Mouse (Mus musculus) left cerebral cortex, adult 2 months (tissue): Measurements from ENCODE around the gene Rnf220. TPM values are rescaled to one million over a fixed set of nuclear protein-coding genes. Genes with fewer than 3 reads are reported as not detected.
A peak's percentile ranks its signal among the peaks of the same experiment; 100 is the strongest.

Experiments
- DNase-seq, 2 experiments: peaks; one replicate each; pipeline ENCODE4 v3.0.0; 2021 to 2022; ENCODE audit warnings: low spot score in 2 of 2, mixed read lengths in 1 of 2; ENCODE audit errors: extremely low spot score in 1 of 2
- H3K27ac ChIP-seq: fragments of 200-600 bp; 2 replicates; pipeline ENCODE4 v1.8.1; 2022
- H3K4me3 ChIP-seq: fragments of 200-600 bp; 2 replicates; pipeline ENCODE4 v1.8.1; 2022
- CTCF ChIP-seq: fragments of 200-600 bp; IDR thresholded peaks from 2 replicates; pipeline ENCODE4 v1.8.1; 2022; ENCODE audit warnings: antibody characterized with exemption, mild to moderate bottlenecking, moderate library complexity
- intact Hi-C: fragments of 180-260 bp; cut with DNase I; formaldehyde crosslinking; loops from one replicate; pipeline ENCODE4 v1.15.1; 2025
- total RNA-seq, 2 experiments: library from RNA; stranded (reverse); gene quantifications; 2 replicates each; pipeline ENCODE4 v1.2.3; 2021

Rnf220 gene
- total RNA-seq, 2 experiments from 2014 or later: 192 to 199 TPM

DNA sequence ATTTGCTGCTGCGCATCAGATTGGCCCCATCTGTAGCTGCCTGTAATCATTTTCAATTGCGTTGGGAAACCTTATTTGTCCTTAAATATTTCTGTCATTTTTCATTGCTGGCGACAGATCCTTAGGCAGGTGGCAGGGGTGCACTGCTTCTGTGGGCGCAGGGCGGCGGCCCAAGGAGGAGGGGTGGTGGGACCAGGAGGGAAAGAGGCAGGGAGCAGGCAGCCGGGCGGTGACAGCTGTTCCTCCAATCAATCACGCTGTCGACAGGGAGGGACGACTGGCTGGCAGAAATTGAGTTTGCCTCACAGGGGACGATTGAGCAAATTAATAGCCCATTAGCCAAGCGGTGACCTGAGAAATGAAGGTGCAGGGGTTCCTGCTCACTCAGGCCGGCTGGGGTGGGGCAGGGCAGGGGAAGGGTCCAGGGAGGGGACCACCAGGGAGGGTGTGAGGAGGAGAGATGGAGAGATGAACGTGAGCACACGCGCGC is 179.1 kb downstream of the Rnf220 start:
- no peak for DNase-seq
- intact Hi-C loops: no loop called here
- no peak for TF ChIP-seq CTCF
- Histone ChIP-seq H3K27ac (no peak overlapping the region), H3K4me3 (no peak overlapping the region)

DNA sequence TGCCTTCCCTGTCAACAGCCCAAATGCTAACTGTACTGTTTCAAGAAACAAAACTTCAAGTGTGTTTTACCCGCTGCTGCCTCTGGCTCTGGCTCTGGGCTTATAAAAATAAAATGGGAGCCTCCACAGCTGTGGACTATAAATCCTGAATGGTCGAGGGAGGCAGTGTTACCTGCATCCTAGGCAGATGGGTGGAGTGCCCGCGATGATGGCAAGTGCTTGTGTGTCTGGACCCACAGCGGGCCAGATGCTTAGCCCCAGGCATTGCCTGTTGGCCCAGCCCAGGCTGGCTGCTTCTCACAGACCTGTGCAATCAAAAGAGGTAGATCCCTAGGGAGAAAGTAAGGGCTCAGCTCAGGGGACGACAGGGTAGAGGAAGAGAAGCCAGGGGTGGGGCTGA is 180.1 kb downstream of the Rnf220 start:
- intact Hi-C loops: no loop called here
- Histone ChIP-seq H3K4me3 (no peak overlapping the region), H3K27ac (no peak overlapping the region)
- TF ChIP-seq CTCF: no peak
- no peak for DNase-seq

DNA sequence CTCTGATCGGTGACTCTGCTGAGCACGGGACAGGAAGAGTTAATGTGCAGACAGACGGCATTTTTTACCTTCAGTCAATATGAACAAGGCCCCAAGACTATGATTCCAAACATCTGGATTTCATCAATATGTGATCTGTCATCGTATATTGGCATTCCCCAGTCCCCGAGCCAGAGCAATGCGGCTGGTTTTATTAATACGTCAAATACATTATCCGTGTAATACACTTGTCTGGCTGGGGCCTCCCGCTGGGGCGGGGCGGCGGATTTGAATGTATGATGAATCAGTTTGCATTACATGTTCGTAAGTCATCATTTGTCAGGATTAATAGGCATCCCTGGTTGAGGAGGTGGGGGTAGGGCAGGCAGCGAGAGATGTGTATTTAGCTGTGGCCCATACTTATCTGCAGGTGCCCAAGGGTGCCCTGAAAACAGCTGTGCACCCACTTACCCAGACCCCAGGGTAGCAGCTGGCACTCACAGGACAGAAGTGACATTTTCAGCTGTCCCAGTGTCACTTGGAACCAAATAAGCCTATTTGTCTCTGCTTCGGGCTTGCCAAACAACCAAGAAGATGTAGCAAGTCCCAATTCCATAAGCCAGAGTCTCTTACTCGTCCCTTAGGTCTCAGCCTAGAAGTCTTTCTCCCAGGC is 181.9 kb downstream of the Rnf220 start:
- Histone ChIP-seq H3K4me3 (no peak overlapping the region), H3K27ac (no peak overlapping the region)
- no peak for DNase-seq
- TF ChIP-seq CTCF: no peak
- intact Hi-C loops: no loop called here

DNA sequence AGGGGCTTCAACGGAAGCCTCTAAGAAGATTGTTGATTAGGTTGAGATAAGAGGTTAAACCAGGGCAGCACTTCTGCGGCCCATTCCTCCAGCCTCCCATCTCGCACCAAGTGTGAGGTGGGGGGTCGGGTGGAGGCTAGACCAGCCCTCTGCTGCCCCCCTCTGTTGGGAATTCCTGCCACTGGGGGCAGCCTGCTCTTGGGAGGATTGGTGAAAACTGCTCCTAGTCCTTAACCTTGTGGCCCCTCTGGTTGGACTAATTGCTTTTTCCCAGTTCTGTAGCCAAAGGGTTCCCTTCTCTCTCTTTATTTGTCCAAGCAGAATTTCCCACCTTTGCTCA is 183.8 kb downstream of the Rnf220 start:
- no peak for DNase-seq
- Histone ChIP-seq H3K4me3 (no peak overlapping the region), H3K27ac (no peak overlapping the region)
- intact Hi-C loops: no loop called here
- peak; percentile 49 for TF ChIP-seq CTCF

DNA sequence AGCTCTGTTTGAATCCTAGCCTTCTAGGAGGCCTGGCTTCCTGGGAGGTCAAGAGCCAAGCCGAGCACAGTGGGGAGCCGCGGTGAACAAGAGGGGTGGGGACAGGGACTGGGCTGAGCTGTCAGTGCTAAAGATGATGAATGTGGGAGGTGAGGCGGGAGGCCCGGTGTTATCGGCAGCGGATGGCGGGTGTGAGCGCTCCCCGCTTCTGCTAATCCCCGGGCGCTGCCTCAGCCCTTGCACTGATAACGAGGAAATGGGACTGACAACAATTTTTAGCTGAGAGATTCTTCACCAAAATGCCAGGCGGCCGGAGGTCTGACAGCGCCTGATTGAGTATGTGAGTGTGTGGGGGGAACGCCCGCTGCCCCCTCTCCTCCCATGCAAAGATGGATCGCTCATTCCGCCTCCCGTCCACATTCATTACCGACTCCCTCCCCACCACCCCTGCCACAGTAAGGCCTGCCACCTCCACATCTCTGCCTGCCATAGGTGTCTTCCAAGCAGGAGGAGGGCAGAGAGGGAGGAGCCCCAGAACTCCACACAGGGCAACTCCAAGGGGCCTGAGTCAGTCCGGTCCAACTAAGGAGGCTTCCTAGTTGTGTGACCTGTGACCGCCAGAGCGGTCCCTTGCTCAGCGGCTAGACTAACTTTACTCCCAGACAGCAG is 184.3 kb downstream of the Rnf220 start:
- no peak for TF ChIP-seq CTCF
- Histone ChIP-seq H3K4me3 (no peak overlapping the region), H3K27ac (no peak overlapping the region)
- intact Hi-C loops: no loop called here
- DNase-seq: no peak

DNA sequence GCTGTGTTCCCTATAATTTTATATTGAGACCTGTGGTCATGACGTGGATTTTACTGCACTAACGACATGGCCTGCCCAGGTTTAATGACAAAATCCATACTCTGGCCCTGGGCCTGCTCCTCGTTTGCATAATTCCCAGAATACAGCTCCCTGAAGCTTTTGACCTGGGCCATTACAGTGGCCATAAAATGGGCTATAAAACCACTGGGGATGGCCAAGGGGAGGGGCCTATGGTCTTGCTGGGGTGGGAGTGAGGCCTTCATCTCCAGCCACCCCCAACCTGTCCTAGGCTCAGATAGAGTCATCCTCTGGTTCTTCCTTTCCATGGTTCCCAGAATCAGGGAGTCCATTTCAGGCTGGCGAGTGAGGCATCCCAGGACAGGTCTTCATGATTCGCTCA is 185.0 kb downstream of the Rnf220 start:
- DNase-seq: no peak
- TF ChIP-seq CTCF: no peak
- intact Hi-C loops: no loop called here

DNA sequence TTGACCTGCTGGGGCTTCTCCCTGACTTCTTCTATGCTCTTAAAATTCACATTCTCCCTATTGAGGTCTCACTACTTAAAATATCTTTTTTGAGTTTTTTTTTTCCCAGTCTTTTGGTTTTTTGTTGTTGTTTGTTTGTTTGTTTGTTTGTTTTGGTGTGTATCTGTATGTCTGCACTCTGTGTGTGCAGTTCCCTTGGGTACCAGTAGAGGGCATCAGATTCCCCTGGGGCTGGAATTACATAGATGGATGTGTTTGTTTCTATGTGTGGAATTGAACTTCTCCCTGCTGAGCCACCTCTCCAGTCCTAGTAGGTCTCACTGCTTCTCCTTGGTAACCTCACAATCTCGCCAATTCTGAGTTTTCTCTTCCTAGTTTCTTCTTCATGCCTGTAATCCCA is 187.4 kb downstream of the Rnf220 start:
- no peak overlapping the region for H3K4me3 ChIP-seq
- TF ChIP-seq CTCF: peak; percentile 13
- intact Hi-C loops: no loop called here
- no peak overlapping the region for H3K27ac ChIP-seq
- no peak for DNase-seq

More for the DNA sequence above, 185.0 kb downstream of the Rnf220 start:
- H3K4me3 ChIP-seq: no peak overlapping the region
- H3K27ac ChIP-seq: no peak overlapping the region

DNA sequence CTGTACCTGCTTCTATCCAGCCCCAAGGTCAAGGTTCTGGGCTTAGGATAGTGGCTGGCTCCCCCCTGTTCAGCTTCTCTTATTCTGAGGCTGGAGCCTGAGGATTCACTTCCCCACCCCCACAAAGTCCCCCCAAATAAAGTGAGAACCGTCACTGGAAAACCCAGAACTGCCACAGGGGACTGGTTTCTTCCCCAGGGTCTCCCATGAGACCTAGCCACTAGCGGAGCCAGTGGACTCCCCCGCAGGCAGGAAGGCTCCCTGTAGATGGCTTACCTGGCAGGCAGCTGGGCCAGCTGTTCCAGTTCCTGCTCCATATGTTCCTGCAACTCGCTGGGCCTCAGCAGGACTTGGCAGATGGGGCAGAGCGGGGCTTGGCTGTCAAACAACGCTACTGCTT is 189.6 kb downstream of the Rnf220 start:
- DNase-seq: no peak
- intact Hi-C loops: no loop called here
- H3K27ac ChIP-seq: no peak overlapping the region
- H3K4me3 ChIP-seq: no peak overlapping the region
- TF ChIP-seq CTCF: no peak

DNA sequence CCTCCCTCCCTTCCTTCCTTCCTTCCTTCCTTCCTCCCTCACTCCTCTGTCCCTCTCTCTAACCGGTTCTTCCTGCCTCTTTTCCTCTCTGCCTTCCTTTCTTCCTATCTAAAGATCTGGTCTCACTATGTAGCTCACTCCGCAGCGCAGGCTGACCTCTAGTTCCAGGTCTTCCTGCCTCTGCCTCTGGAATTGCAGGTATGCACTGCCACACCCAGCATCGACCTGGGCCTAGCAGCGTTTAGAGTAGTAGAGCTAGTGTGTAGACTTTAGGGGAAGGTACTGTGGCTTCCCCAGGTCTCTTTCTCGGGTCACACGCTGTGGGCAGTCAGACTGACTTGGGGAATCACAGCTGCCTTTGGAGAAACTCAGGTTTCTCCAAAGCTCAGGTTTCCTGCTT is 191.4 kb downstream of the Rnf220 start:
- intact Hi-C loops: no loop called here
- no peak for TF ChIP-seq CTCF
- H3K27ac ChIP-seq: no peak overlapping the region

DNA sequence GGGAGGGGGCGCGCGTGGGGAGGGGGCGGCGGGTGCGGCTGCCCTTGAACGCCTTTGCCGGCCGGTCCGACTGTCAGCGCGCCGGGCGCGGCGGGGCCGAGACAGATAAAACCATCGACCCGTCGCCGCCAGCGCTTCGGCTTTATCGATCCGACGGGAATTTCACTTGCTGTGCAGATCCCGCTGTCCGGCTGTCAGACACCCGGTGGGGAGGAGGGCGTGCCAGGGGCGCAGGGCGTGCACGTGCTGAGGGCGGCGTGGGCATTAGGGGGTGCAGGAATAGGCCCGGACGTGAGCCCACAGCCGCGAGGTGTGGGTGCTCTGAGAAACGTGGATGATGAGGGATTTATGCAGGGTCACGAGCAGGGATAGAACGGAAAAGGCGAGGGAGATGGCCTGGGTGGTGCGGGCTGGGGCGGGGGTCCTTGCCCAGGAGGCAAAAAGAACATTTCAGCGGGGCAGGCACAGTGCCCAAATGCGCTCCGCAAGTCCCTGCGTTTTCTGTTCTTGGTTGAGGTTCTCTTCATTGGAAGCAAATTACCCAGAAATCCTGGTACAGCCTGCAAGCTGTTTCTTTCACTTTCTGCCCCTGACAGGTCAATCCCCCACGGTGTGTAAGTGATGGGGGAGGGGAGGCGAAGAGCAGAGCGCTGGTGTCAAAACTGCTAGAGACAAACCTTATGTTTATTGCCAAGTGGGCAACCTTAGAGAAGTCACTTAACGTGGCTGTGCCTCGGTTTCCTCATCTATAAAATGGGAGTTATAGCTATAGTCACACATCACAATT is 192.4 kb downstream of the Rnf220 start:
- Histone ChIP-seq H3K27ac (no peak overlapping the region), H3K4me3 (peak overlapping the region; percentile 41)
- no peak for DNase-seq
- intact Hi-C loops: no loop called here
- TF ChIP-seq CTCF: no peak

More for the DNA sequence above, 191.4 kb downstream of the Rnf220 start:
- H3K4me3 ChIP-seq: no peak overlapping the region
- DNase-seq: no peak

DNA sequence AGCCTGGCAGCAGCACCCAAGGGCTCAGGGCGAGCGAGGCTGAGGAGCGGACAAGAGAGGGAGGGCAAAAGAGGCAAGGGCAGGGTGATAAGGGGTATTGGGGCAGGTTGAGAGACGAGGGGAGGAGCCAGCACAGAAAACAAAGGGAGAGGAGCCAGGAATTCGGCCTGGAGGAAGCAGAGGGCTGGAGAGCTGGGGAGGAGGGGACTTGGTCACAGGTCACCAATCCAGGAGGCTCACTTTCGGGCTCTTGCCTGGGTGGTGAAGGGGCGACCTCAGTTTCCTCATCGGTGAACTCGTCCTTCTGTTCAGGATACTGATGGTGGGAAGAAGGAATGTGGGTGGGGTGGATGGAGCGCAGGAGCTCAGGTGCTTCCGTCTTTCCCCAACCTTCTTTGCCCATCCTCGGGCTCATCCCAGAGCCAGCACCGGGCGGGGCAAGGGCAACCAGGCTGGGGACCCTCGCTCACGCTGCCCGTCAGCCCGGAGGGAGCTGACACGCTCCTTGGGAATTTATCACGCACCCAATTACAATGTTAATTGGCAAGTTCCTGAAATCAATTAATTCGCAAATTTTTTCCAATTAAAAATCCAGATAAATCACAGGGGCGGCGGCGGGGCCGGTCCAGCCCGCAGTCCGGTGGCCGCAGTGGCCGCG is 193.1 kb downstream of the Rnf220 start:
- intact Hi-C loops: no loop called here
- H3K4me3 ChIP-seq: peak overlapping the region; percentile 41
- H3K27ac ChIP-seq: no peak overlapping the region
- no peak for DNase-seq
- TF ChIP-seq CTCF: no peak
